Mouse (Mus musculus) neural tube, embryonic 13.5 days (tissue): ENCODE data around the gene Fbxo34. TPM values are rescaled to one million over a fixed set of nuclear protein-coding genes. Genes with fewer than 3 reads are reported as not detected.
"Not testable (repeated sequence)": the region's sequence is repeated elsewhere in the genome, so short reads cannot be mapped to it uniquely, and the experiment has no call there.

ENCODE experiments used
- ATAC-seq: fragments of 200-750 bp; cut with Nextera tagmentation; 2 replicates; pipeline ENCODE4 v1.8.0; 2017; ENCODE audit warnings: low read depth, mild to moderate bottlenecking, moderate TSS enrichment, moderate library complexity
- H3K27ac ChIP-seq: fragments of 300-500 bp; sonication (generic); replicated peaks from 2 replicates; pipeline ENCODE4 v1.5.1; 2015; ENCODE audit warnings: moderate library complexity, mild to moderate bottlenecking, inconsistent platforms
- H3K27me3 ChIP-seq: fragments of 300-500 bp; sonication (generic); 2 replicates; pipeline ENCODE4 v1.6.1; 2015; ENCODE audit warnings: mild to moderate bottlenecking, inconsistent platforms
- H3K36me3 ChIP-seq: fragments of 300-500 bp; sonication (generic); 2 replicates; pipeline ENCODE4 v1.6.1; 2015; ENCODE audit warnings: mild to moderate bottlenecking, inconsistent platforms
- H3K4me1 ChIP-seq: fragments of 300-500 bp; sonication (generic); replicated peaks from 2 replicates; pipeline ENCODE4 v1.6.1; 2015; ENCODE audit warnings: inconsistent platforms
- H3K4me2 ChIP-seq: fragments of 300-500 bp; sonication (generic); 2 replicates; pipeline ENCODE4 v1.6.1; 2015; ENCODE audit warnings: inconsistent platforms, mild to moderate bottlenecking, moderate library complexity
- H3K4me3 ChIP-seq: fragments of 300-500 bp; sonication (generic); 2 replicates; pipeline ENCODE4 v1.5.1; 2015; ENCODE audit warnings: mild to moderate bottlenecking, inconsistent platforms
- H3K9ac ChIP-seq: fragments of 300-500 bp; sonication (generic); 2 replicates; pipeline ENCODE4 v1.6.1; 2015; ENCODE audit warnings: moderate library complexity, mild to moderate bottlenecking, inconsistent platforms
- H3K9me3 ChIP-seq: fragments of 300-500 bp; sonication (generic); 2 replicates; pipeline ENCODE4 v1.6.1; 2016; ENCODE audit warnings: inconsistent platforms
- WGBS: fragments of 180-500 bp; shearing (Covaris S2); methylation state at CpG from one replicate; pipeline ENCODE4 v1.1.7; 2015; 5-methylcytosine and 5-hydroxymethylcytosine counted together
- polyA plus RNA-seq: library from polyadenylated mRNA; unstranded; fragments of >200 nt; fragmentation: Nextera tagmentation; extraction: Ambion mirVana; gene quantifications from 2 replicates; pipeline ENCODE4 v1.2.1, GENCODE M21; 2015

Fbxo34 gene
- polyA plus RNA-seq, 1 experiment from 2014 or later: 24.0 TPM

DNA sequence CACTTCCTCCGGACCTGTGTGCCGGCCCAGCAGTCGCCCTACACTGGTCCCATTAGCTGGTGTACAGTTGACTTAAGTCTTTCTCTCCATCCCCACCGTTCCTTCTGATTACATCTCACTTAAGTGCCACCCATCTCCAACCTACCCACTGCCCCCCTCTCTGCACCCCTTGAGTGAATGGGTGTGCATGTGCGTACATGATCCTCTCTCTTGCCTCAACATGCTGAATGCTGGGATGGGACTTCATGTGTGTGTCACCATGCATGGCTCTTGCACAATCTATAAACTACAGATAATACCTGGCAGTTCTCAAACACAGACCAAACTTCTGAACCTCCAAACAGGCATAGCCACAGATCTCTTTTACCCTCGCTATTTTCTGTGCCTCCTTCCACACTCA is 101.4 kb downstream of the Fbxo34 start:
- 95% methylated on average over 6 of the region's 6 CpGs for WGBS

GRCm38 (mm10) chr14:47553380-47553779 is 103.2 kb downstream of the Fbxo34 start:
- H3K36me3 ChIP-seq: peaks cover 82% of the 10 kb centered on the region
- no peak overlapping the region for H3K9ac ChIP-seq
- H3K27me3 ChIP-seq: no peaks in the 10 kb centered on the region
- H3K4me3 ChIP-seq: no peak overlapping the region
- H3K4me2 ChIP-seq: no peak overlapping the region
- 90% methylated on average over 2 of the region's 2 CpGs for WGBS
- H3K4me1 ChIP-seq: no peaks in the 10 kb centered on the region
- H3K9me3 ChIP-seq: no peaks in the 10 kb centered on the region
- H3K27ac ChIP-seq: no peak overlapping the region
- no peak for ATAC-seq

More for the DNA sequence above, 101.4 kb downstream of the Fbxo34 start:
- H3K4me2 ChIP-seq: no peak overlapping the region
- H3K27ac ChIP-seq: no peak overlapping the region
- no peak for ATAC-seq
- no peaks in the 10 kb centered on the region for H3K4me1 ChIP-seq
- no peak overlapping the region for H3K4me3 ChIP-seq
- H3K9ac ChIP-seq: no peak overlapping the region
- peaks cover 85% of the 10 kb centered on the region for H3K36me3 ChIP-seq
- no peaks in the 10 kb centered on the region for H3K9me3 ChIP-seq
- no peaks in the 10 kb centered on the region for H3K27me3 ChIP-seq

DNA sequence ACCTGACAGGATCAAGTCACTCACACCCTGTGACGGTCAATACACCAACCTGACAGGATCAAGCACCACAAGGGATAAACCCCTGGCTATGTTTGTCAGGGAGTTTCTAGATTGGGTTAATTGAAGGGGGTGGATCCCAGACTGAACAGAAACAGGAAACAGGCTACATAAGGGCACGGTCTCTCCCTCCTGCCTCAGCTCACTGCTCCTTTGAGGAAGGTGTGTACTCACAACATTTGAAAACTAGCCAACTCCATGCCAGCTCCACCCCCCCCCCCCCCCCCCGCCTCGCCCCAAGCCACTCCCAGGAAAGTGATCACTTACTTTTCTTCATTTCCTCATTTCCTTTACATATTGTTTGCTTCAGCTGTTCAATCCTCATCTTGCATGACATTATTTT is 104.0 kb downstream of the Fbxo34 start:
- H3K9ac ChIP-seq: no peak overlapping the region
- no peaks in the 10 kb centered on the region for H3K27me3 ChIP-seq
- 93% methylated on average over 4 of the region's 4 CpGs for WGBS
- no peaks in the 10 kb centered on the region for H3K4me1 ChIP-seq
- no peak for ATAC-seq
- H3K36me3 ChIP-seq: peaks cover 79% of the 10 kb centered on the region
- no peak overlapping the region for H3K4me3 ChIP-seq
- H3K27ac ChIP-seq: no peak overlapping the region
- H3K4me2 ChIP-seq: no peak overlapping the region
- no peaks in the 10 kb centered on the region for H3K9me3 ChIP-seq

GRCm38 (mm10) chr14:47555225-47555624 is 105.0 kb downstream of the Fbxo34 start:
- H3K9ac ChIP-seq: no peak overlapping the region
- no peak for ATAC-seq
- H3K36me3 ChIP-seq: peaks cover 78% of the 10 kb centered on the region
- H3K4me2 ChIP-seq: no peak overlapping the region
- 98% methylated on average over 5 of the region's 5 CpGs for WGBS
- H3K9me3 ChIP-seq: no peaks in the 10 kb centered on the region
- H3K27me3 ChIP-seq: no peaks in the 10 kb centered on the region
- no peak overlapping the region for H3K4me3 ChIP-seq
- H3K27ac ChIP-seq: no peak overlapping the region
- no peaks in the 10 kb centered on the region for H3K4me1 ChIP-seq

DNA sequence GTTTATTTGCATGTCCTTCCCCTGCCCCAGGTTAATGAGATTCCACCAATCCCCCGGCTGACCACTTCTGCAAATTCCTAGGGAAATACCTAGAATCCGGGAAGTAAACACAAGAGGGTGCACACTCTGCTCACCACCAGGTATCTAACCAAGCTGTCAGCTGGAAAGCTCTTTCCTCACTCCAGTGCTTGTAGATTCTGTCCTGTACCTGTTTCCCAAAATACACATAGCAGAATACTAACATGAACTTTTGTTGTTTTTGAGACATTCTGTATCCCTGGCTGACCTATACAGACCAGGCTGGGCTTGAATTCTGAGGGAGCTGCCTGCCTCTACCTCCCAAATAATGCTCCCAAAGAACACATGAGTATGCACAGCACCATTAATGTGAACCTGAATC is 110.5 kb downstream of the Fbxo34 start:
- 93% methylated on average over 2 of the region's 2 CpGs for WGBS
- Histone ChIP-seq H3K9ac (no peak overlapping the region), H3K27me3 (no peaks in the 10 kb centered on the region), H3K9me3 (no peaks in the 10 kb centered on the region), H3K27ac (no peak overlapping the region), H3K4me1 (no peaks in the 10 kb centered on the region), H3K36me3 (peaks cover 56% of the 10 kb centered on the region), H3K4me3 (no peak overlapping the region), H3K4me2 (no peak overlapping the region)
- no peak for ATAC-seq

GRCm38 (mm10) chr14:47562530-47562929 is 112.3 kb downstream of the Fbxo34 start:
- Histone ChIP-seq H3K4me1 (peaks cover 14% of the 10 kb centered on the region), H3K9ac (no peak overlapping the region), H3K9me3 (no peaks in the 10 kb centered on the region), H3K27ac (no peak overlapping the region), H3K4me3 (no peak overlapping the region), H3K27me3 (no peaks in the 10 kb centered on the region), H3K4me2 (no peak overlapping the region), H3K36me3 (peaks cover 41% of the 10 kb centered on the region)
- WGBS: 94% methylated on average over 1 of the region's 1 CpGs
- ATAC-seq: no peak

DNA sequence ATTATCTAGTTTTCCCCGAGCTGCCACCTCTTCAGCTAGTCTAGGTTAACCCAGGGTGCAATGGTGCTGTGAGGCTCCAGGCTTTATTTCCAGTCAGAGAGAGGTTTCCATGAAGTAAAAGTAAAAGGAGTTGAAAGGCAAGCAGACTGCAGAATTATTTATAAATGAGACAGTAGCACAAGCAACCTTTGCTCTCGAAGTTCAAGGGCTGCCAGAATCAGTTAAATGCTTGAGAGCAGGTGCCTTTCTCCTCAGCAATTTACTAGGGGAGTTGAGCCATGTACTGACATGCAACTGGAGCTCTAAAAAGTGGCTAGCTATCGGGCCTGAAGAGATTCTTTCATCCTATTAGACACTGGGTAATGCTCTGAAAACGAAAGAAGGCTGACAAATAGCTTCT is 112.9 kb downstream of the Fbxo34 start:
- Histone ChIP-seq H3K36me3 (peaks cover 35% of the 10 kb centered on the region), H3K4me2 (no peak overlapping the region), H3K4me1 (peaks cover 18% of the 10 kb centered on the region), H3K9ac (no peak overlapping the region), H3K9me3 (no peaks in the 10 kb centered on the region), H3K4me3 (no peak overlapping the region), H3K27ac (no peak overlapping the region), H3K27me3 (no peaks in the 10 kb centered on the region)
- no peak for ATAC-seq
- WGBS: 84% methylated on average over 4 of the region's 4 CpGs

GRCm38 (mm10) chr14:47567962-47568652 is 117.9 kb downstream of the Fbxo34 start:
- H3K27me3 ChIP-seq: no peaks in the 10 kb centered on the region
- H3K4me1 ChIP-seq: peaks cover 18% of the 10 kb centered on the region
- peak overlapping the region; percentile 69 for H3K27ac ChIP-seq
- H3K4me2 ChIP-seq: peak overlapping the region; percentile 90
- under 1% methylated on average over 46 of the region's 46 CpGs for WGBS
- peak overlapping the region; percentile 84 for H3K9ac ChIP-seq
- H3K4me3 ChIP-seq: peak overlapping the region; percentile 91
- peaks cover 15% of the 10 kb centered on the region for H3K36me3 ChIP-seq
- no peaks in the 10 kb centered on the region for H3K9me3 ChIP-seq
- peak; percentile 100 for ATAC-seq

GRCm38 (mm10) chr14:47570549-47570948 is 120.3 kb downstream of the Fbxo34 start, which contains the start of gene Atg14:
TSS of gene Atg14 (minus strand) at chr14:47570649.
- H3K9me3 ChIP-seq, H3K27ac ChIP-seq, H3K9ac ChIP-seq, H3K36me3 ChIP-seq, ATAC-seq, H3K27me3 ChIP-seq, H3K4me2 ChIP-seq, H3K4me3 ChIP-seq: not testable (repeated sequence)
- 94% methylated on average over 11 of the region's 11 CpGs for WGBS
- H3K4me1 ChIP-seq: peaks cover 18% of the 10 kb centered on the region

DNA sequence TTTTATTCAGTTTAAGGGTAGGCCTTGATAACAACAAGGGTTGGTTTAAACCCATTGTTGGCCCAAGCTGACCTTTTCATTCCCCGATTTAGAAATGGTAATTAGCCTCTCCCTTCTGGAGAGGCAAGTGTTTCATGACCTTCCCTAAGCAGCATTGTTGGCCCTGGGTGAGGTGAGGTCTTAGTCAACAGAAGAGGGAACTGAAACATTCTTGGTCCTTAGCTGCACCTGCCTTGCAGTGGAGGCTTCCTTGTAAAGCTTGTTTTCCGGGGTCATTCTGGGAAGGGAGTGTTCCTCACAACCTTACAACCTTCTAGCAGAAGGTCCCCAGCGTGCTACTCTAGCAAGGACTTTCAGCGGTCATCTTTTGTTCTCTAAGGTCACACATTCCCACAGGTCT is 122.5 kb downstream of the Fbxo34 start:
- Histone ChIP-seq H3K4me3 (no peak overlapping the region), H3K27ac (no peak overlapping the region), H3K4me1 (peaks cover 2% of the 10 kb centered on the region), H3K4me2 (no peak overlapping the region), H3K9me3 (no peaks in the 10 kb centered on the region), H3K27me3 (no peaks in the 10 kb centered on the region), H3K9ac (no peak overlapping the region), H3K36me3 (no peaks in the 10 kb centered on the region)
- no peak for ATAC-seq
- 80% methylated on average over 4 of the region's 4 CpGs for WGBS

DNA sequence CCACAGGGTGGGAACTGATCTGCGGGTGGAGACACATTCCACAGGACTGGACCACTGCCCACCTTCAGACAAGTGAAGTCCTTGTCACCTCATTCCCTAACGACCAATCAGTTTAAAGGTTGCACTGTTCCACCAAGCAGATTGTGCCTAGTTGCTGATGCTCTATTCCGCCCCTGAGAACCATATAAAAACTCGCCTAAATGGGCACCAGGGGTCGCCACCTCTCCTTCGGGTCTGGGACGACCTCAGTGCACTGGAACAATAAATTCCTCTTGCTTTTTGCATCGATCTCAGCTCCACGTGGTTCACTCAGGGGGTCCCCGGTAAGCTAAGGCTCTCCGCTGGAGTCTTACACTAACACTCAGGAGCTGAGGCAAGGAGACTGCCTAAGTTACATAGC is 124.5 kb downstream of the Fbxo34 start:
- no peaks in the 10 kb centered on the region for H3K9me3 ChIP-seq
- WGBS: 68% methylated on average over 11 of the region's 11 CpGs
- no peaks in the 10 kb centered on the region for H3K4me1 ChIP-seq

DNA sequence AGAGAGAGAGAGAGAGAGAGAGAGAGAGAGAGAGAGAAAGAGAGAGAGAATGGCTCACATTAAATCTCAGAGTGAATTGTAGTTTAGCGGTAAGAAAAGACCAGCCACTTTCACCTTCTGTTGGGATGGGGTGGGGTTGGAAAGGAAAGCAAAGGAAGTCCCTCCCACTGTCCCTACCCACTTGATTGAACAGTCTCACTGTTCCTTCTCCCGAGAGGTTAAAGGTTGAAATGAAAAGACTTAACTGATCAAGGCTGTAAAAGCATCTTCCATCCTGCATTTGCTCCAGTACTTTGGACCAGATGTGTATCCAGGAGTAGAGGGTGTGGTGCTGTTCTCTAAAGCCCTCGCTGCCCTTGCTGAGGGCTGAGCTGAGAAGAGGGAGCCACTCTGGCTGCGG is 126.5 kb downstream of the Fbxo34 start:
- WGBS: 71% methylated on average over 4 of the region's 4 CpGs
- H3K4me2 ChIP-seq: no peak overlapping the region
- no peak for ATAC-seq
- H3K27me3 ChIP-seq: no peaks in the 10 kb centered on the region
- no peak overlapping the region for H3K9ac ChIP-seq
- H3K4me3 ChIP-seq: no peak overlapping the region
- no peaks in the 10 kb centered on the region for H3K36me3 ChIP-seq
- no peaks in the 10 kb centered on the region for H3K9me3 ChIP-seq
- H3K27ac ChIP-seq: no peak overlapping the region
- H3K4me1 ChIP-seq: no peaks in the 10 kb centered on the region

More for the DNA sequence above, 124.5 kb downstream of the Fbxo34 start:
- Histone ChIP-seq H3K4me2 (no peak overlapping the region), H3K27ac (no peak overlapping the region), H3K9ac (no peak overlapping the region), H3K27me3 (no peaks in the 10 kb centered on the region), H3K36me3 (no peaks in the 10 kb centered on the region), H3K4me3 (no peak overlapping the region)
- ATAC-seq: no peak

- 88% methylated on average over 2 of the region's 2 CpGs for WGBS
- H3K27me3 ChIP-seq: no peaks in the 10 kb centered on the region
- no peak overlapping the region for H3K4me2 ChIP-seq
Observed at GRCm38 (mm10) chr14:47578086-47578485, 127.9 kb downstream of the Fbxo34 start.

More at GRCm38 (mm10) chr14:47578086-47578485, 127.9 kb downstream of the Fbxo34 start:
- H3K4me1 ChIP-seq: no peaks in the 10 kb centered on the region
- ATAC-seq: no peak
- no peak overlapping the region for H3K27ac ChIP-seq
- H3K9ac ChIP-seq: no peak overlapping the region
- no peak overlapping the region for H3K4me3 ChIP-seq
- H3K36me3 ChIP-seq: no peaks in the 10 kb centered on the region
- no peaks in the 10 kb centered on the region for H3K9me3 ChIP-seq
